Mouse (Mus musculus) thymus, adult 2 months (tissue): Measurements from ENCODE around the gene Odaph. TPM values are rescaled to one million over a fixed set of nuclear protein-coding genes. Genes with fewer than 3 reads are reported as not detected.

Source experiments
- DNase-seq: peaks from one replicate; pipeline ENCODE4 v3.0.0; 2021
- H3K27ac ChIP-seq: fragments of 200-500 bp; 2 replicates; pipeline ENCODE4 v1.5.1; 2012; ENCODE audit warnings: low read length, control low read depth; ENCODE audit not compliant: control insufficient read depth, insufficient read depth
- H3K27me3 ChIP-seq: fragments of 200-500 bp; 2 replicates; pipeline ENCODE4 v1.6.1; 2012; ENCODE audit warnings: mild to moderate bottlenecking, low read length, moderate library complexity, mixed read lengths; ENCODE audit not compliant: control insufficient read depth, insufficient read depth
- H3K36me3 ChIP-seq: fragments of 200-500 bp; 2 replicates; pipeline ENCODE4 v1.6.1; 2012; ENCODE audit warnings: mild to moderate bottlenecking, low read length, moderate library complexity; ENCODE audit not compliant: control insufficient read depth, insufficient read depth
- H3K4me1 ChIP-seq: fragments of 200-500 bp; replicated peaks from 2 replicates; pipeline ENCODE4 v1.6.1; 2012; ENCODE audit warnings: low read length; ENCODE audit not compliant: control insufficient read depth, insufficient read depth
- H3K4me3 ChIP-seq: fragments of 200-500 bp; 2 replicates; pipeline ENCODE4 v1.5.1; 2012; ENCODE audit warnings: mild to moderate bottlenecking, low read length, control low read depth, moderate library complexity; ENCODE audit not compliant: control insufficient read depth, insufficient read depth
- CTCF ChIP-seq: fragments of 200-500 bp; IDR thresholded peaks from 2 replicates; pipeline ENCODE4 v1.5.1; 2012; ENCODE audit warnings: mild to moderate bottlenecking, control low read depth, low read length, moderate library complexity, borderline replicate concordance; ENCODE audit not compliant: control insufficient read depth, poor library complexity, insufficient read depth; ENCODE audit errors: extremely low read depth
- POLR2A ChIP-seq: fragments of 200-500 bp; IDR thresholded peaks from 2 replicates; pipeline ENCODE4 v1.6.1; 2012; ENCODE audit warnings: mild to moderate bottlenecking, low read length, control low read depth, moderate library complexity; ENCODE audit not compliant: control insufficient read depth, poor library complexity, insufficient read depth; ENCODE audit errors: extremely low read depth
- WGBS: fragments of 180-500 bp; shearing (Covaris S2); methylation state at CpG from one replicate; pipeline ENCODE4 v1.1.7; 2018; 5-methylcytosine and 5-hydroxymethylcytosine counted together
- polyA plus RNA-seq: library from polyadenylated mRNA; depleted of rRNA; stranded (reverse); fragments of >200 nt; gene quantifications from 2 replicates; pipeline ENCODE4 v1.2.3, GENCODE M21; 2012

The Odaph gene
- polyA plus RNA-seq, 1 experiment, result not detected

DNA sequence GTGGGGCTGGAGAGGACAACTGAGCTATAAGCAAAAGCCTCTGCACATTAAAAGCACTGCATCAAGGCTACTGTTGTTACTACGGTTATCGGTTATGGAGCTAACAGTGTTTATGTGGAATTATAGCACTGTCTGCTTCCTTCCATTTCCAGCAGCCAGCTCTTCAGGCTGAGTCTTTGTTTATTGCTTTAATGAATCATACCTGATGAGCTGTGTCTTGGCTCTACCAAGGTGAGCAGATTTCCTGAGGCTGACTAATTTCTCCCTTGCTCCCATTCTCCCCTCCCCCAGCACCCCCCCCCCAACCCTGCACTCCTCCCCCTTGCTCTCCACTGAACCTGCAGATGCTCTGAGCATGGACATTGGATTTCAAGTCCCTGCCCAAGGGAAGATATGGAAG, 524 bp downstream of the Odaph start:
- no peak for DNase-seq
- 97% methylated on average over 2 of the region's 2 CpGs for WGBS
- H3K4me3 ChIP-seq, result no peak overlapping the region
- H3K27ac ChIP-seq, result no peak overlapping the region
- H3K4me1 ChIP-seq, result no peaks in the 10 kb centered on the region
- H3K36me3 ChIP-seq, result no peaks in the 10 kb centered on the region
- TF ChIP-seq POLR2A, result no peak
- no peak for TF ChIP-seq CTCF
- H3K27me3 ChIP-seq, result no peaks in the 10 kb centered on the region

DNA sequence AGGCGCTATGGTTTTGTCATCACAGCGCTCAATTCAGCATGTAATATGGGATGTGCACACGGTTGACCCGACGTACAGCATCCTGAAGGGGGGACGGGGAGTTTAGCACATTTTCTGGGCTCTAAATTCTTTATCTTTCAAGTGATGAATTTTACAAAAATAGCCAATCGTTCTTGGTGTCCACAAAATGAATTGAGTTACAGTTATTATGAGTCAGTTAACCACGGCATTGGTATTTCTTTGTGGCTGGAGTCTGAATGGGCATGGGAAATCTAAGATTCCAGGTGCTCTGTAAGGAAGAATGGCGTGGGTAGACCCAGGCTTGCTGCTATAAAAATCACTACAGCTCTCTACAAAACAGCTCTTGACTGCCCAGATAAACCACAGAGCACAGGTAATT, 2.0 kb downstream of the Odaph start:
- Histone ChIP-seq H3K4me1 (no peaks in the 10 kb centered on the region), H3K4me3 (no peak overlapping the region), H3K27me3 (no peaks in the 10 kb centered on the region), H3K36me3 (no peaks in the 10 kb centered on the region), H3K27ac (no peak overlapping the region)
- DNase-seq, result no peak
- 88% methylated on average over 9 of the region's 9 CpGs for whole genome bisulfite sequencing
- TF ChIP-seq POLR2A (no peak), CTCF (no peak)

DNA sequence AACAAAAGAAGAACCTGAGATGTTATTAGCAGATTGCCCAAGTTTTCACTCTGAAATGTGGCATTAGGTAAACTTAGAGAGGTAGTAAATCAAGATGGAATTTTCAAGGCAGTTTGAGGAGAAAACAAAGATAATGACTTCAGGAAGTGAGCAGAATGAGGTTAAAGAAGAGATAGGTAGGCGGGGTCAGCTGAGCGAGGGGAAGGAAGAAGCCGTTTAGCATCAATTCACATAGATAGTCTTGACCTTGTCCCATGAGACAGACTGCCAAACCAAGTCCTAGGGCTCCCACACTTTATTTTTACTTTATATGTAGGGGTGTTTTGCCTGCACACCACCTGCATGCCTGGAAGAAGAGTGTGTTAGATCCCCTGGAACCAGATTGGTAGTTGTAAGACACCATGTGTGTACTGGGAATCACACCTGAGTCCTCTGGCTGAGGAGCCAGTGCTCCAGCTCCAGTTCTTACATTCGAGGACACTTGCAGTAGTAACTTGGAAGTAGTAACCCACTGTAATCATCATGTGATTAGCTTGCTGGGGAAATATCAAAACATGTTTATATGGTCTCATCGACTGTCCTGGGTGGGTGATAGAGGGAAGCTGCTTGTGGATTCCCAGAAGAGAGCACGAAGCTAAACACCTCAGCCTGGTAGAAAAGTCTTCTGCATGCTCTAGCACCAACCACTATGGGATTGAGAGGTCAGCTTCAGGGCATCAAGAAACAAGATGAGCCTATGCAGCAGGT, 4.1 kb downstream of the Odaph start:
- no peak overlapping the region for H3K27ac ChIP-seq
- no peak for DNase-seq

DNA sequence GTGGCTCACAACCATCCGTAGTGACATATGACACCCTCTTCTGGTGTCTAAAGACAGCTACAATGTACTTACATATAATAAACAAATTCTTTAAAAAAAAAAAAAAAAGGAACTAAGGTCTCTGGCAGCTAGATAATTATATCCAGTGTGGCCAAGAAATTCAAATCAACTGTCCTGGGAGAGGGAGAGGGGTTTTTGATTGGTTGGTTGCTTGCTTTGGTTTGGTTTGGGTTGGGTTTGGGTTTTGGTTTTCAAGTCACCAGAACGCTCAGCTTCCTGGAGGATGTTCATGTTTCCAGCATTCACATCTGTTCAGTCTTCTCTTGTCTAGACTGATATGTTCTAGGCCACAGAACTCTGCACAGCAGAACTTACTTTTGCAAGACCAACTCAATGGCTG, 5.8 kb downstream of the Odaph start:
- Histone ChIP-seq H3K4me3 (no peak overlapping the region), H3K4me1 (no peaks in the 10 kb centered on the region), H3K27me3 (no peaks in the 10 kb centered on the region), H3K27ac (no peak overlapping the region), H3K36me3 (no peaks in the 10 kb centered on the region)
- no peak for TF ChIP-seq CTCF
- TF ChIP-seq POLR2A, result no peak
- no peak for DNase-seq
- WGBS, result 82% methylated on average over 2 of the region's 2 CpGs

More for the DNA sequence above, 4.1 kb downstream of the Odaph start:
- no peaks in the 10 kb centered on the region for H3K27me3 ChIP-seq
- 83% methylated on average over 6 of the region's 6 CpGs for WGBS
- no peaks in the 10 kb centered on the region for H3K36me3 ChIP-seq
- TF ChIP-seq POLR2A (no peak), CTCF (no peak)
- no peak overlapping the region for H3K4me3 ChIP-seq
- no peaks in the 10 kb centered on the region for H3K4me1 ChIP-seq

DNA sequence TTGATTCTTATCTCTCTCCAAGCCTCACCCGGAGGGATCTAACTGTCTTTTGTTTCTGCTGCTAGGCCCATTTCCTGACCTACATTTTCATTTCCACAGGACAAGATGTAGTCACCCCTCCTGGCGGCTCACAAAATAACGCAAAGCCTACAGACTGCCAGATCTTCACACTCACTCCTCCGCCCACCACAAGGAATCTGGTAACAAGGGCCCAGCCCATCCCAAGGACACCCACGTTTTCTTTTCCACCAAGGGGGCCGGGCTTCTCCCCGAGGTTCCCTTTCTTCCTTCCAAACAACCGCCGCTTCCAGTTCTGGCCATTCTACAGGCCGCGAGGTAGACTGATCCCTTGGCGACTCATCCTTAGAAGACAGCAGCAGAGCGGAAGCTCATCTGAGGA, 7.3 kb downstream of the Odaph start:
- Histone ChIP-seq H3K4me1 (no peaks in the 10 kb centered on the region), H3K27me3 (no peaks in the 10 kb centered on the region)
- no peak for DNase-seq

DNA sequence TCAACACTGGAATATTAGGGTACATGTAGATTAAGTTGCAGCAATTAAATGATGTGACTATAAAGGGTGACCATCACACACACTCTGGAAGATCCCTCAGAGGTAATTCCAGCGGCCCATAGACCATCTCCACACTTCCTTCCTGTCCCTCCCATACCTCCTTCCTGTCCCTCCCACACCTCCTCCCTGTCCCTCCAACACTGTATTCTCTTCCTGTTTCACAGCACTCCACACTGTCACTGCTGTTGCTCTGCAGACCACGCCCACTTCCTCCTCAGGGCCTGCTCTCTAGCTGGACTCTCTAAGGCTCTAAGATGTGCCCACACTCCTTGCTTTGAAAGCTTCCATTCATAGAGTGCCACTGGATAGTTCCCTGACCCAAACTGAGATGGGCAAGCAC, 13.5 kb downstream of the Odaph start:
- Histone ChIP-seq H3K27me3 (no peaks in the 10 kb centered on the region), H3K4me1 (no peaks in the 10 kb centered on the region), H3K27ac (no peak overlapping the region), H3K36me3 (no peaks in the 10 kb centered on the region), H3K4me3 (no peak overlapping the region)
- TF ChIP-seq CTCF (no peak), POLR2A (no peak)
- peak; percentile 46 for DNase-seq
- WGBS, result 43% methylated on average over 2 of the region's 2 CpGs

More for the DNA sequence above, 7.3 kb downstream of the Odaph start:
- Histone ChIP-seq H3K4me3 (no peak overlapping the region), H3K36me3 (no peaks in the 10 kb centered on the region), H3K27ac (no peak overlapping the region)
- no peak for TF ChIP-seq CTCF
- no peak for TF ChIP-seq POLR2A
- WGBS, result 86% methylated on average over 13 of the region's 13 CpGs
